Mouse (Mus musculus) intestine, embryonic 16.5 days (tissue): ENCODE data around the gene Trip12. TPM values are rescaled to one million over a fixed set of nuclear protein-coding genes. Genes with fewer than 3 reads are reported as not detected.
A peak's percentile ranks its signal among the peaks of the same experiment; 100 is the strongest.

Source experiments
- ATAC-seq: fragments of 200-750 bp; cut with Nextera tagmentation; 2 replicates; pipeline ENCODE4 v1.8.0; 2017; ENCODE audit warnings: moderate TSS enrichment, moderate library complexity
- H3K27ac ChIP-seq: fragments of 300-500 bp; sonication (generic); 2 replicates; pipeline ENCODE4 v1.5.1; 2014; ENCODE audit warnings: mild to moderate bottlenecking, low read length
- H3K27me3 ChIP-seq: fragments of 300-500 bp; sonication (generic); replicated peaks from 2 replicates; pipeline ENCODE4 v1.6.1; 2014; ENCODE audit warnings: low read length, control low read depth, mixed read lengths; ENCODE audit not compliant: control insufficient read depth, insufficient read depth
- H3K36me3 ChIP-seq: fragments of 300-500 bp; sonication (generic); 2 replicates; pipeline ENCODE4 v1.6.1; 2014; ENCODE audit warnings: low read length, control low read depth; ENCODE audit not compliant: control insufficient read depth, insufficient read depth
- H3K4me1 ChIP-seq: fragments of 300-500 bp; sonication (generic); 2 replicates; pipeline ENCODE4 v1.6.1; 2014; ENCODE audit warnings: low read length, control low read depth, mixed read lengths; ENCODE audit not compliant: control insufficient read depth, insufficient read depth
- H3K4me2 ChIP-seq: fragments of 300-500 bp; sonication (generic); 2 replicates; pipeline ENCODE4 v1.6.1; 2014; ENCODE audit warnings: low read depth, low read length, control low read depth
- H3K4me3 ChIP-seq: fragments of 300-500 bp; sonication (generic); 2 replicates; pipeline ENCODE4 v1.5.1; 2014; ENCODE audit warnings: mild to moderate bottlenecking, low read length
- H3K9ac ChIP-seq: fragments of 300-500 bp; sonication (generic); 2 replicates; pipeline ENCODE4 v1.6.1; 2014; ENCODE audit warnings: low read depth, low read length
- H3K9me3 ChIP-seq: fragments of 300-500 bp; sonication (generic); 2 replicates; pipeline ENCODE4 v1.6.1; 2016; ENCODE audit warnings: low read length, control low read depth; ENCODE audit not compliant: control insufficient read depth
- WGBS: fragments of 180-500 bp; shearing (Covaris S2); extraction: QIAGEN DNeasy Blood & Tissue Kit; methylation state at CpG from one replicate; pipeline ENCODE4 v1.1.7; 2014; 5-methylcytosine and 5-hydroxymethylcytosine counted together
- polyA plus RNA-seq: library from polyadenylated mRNA; unstranded; fragments of >200 nt; fragmentation: Nextera tagmentation; extraction: Ambion mirVana; gene quantifications from 2 replicates; pipeline ENCODE4 v1.2.1, GENCODE M21; 2015

The Trip12 gene
- polyA plus RNA-seq, 1 experiment from 2014 or later = 34.5 TPM

DNA sequence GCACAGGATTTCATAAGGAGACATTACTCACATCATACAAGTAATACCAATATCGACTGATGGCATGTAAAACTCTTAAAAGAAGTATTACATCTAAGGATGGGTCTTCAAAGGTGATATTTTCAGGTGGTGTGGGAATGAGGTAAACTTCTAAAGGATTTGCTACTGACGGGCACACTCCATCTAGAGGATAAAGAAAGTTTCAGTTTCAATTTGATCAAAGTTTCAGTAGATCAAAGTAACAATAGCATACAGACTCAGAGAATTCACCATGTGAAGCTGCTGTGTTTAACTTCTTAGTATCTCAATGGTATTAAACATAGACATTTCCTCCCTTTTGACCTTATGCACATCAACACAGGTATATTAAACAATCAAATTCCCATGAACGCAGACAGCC lies 98.2 kb downstream of the Trip12 start:
- no peaks in the 10 kb centered on the region for H3K27me3 ChIP-seq
- no peak overlapping the region for H3K27ac ChIP-seq
- H3K4me1 ChIP-seq = no peaks in the 10 kb centered on the region
- no peak overlapping the region for H3K4me2 ChIP-seq
- no peaks in the 10 kb centered on the region for H3K9me3 ChIP-seq
- 92% methylated on average over 3 of the region's 3 CpGs for WGBS
- peaks cover 6% of the 10 kb centered on the region for H3K36me3 ChIP-seq
- H3K9ac ChIP-seq = no peak overlapping the region
- H3K4me3 ChIP-seq = no peak overlapping the region
- ATAC-seq = no peak

DNA sequence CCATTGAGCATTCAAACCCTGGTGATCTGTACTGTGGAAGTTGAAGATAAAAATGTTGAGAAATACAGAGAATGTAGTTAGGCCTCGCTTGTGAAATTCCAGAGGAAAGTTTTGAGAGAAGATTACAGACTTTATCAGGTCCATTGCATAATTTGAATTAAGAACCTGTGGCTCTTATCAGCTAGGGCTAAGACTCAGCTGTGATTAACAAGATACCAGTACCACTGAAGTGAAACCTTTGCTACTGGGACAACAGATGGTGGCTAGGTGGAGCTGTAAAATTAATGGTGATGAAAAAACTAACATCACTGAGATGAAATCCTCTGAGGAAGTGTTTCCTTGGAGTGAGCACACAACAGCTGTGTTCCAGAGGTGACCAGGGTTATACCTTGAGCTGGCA lies 100.2 kb downstream of the Trip12 start:
- H3K4me2 ChIP-seq = no peak overlapping the region
- WGBS = 73% methylated on average over 1 of the region's 1 CpGs
- no peaks in the 10 kb centered on the region for H3K9me3 ChIP-seq
- H3K4me1 ChIP-seq = no peaks in the 10 kb centered on the region
- peak; percentile 89 for ATAC-seq
- H3K4me3 ChIP-seq = no peak overlapping the region
- H3K9ac ChIP-seq = no peak overlapping the region
- H3K36me3 ChIP-seq = peaks cover 10% of the 10 kb centered on the region
- H3K27me3 ChIP-seq = no peaks in the 10 kb centered on the region
- H3K27ac ChIP-seq = no peak overlapping the region

DNA sequence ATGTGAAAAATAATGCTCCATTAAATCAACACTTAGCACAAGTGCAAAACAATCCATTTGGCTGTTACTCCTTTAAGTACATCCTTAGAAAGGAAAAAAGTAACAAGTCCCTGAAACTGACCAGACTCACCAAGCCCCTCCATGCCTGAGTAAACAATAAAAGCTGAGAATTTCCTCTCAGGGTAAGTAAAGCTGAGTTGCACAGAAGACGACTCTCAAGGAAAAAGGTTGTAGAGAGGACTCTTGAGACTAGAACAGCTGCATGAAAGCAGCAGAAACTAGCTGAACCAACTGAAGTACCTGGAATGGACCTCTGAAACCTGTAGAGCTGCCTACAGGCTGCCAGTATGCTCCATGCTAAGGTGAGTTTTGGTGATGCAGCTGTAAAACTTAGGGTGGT lies 103.2 kb downstream of the Trip12 start:
- ATAC-seq = no peak
- WGBS = 43% methylated on average over 1 of the region's 1 CpGs
- H3K27ac ChIP-seq = no peak overlapping the region
- no peak overlapping the region for H3K9ac ChIP-seq
- H3K4me2 ChIP-seq = no peak overlapping the region
- H3K9me3 ChIP-seq = no peaks in the 10 kb centered on the region
- H3K27me3 ChIP-seq = no peaks in the 10 kb centered on the region
- H3K36me3 ChIP-seq = peaks cover 12% of the 10 kb centered on the region
- H3K4me3 ChIP-seq = no peak overlapping the region
- no peaks in the 10 kb centered on the region for H3K4me1 ChIP-seq

DNA sequence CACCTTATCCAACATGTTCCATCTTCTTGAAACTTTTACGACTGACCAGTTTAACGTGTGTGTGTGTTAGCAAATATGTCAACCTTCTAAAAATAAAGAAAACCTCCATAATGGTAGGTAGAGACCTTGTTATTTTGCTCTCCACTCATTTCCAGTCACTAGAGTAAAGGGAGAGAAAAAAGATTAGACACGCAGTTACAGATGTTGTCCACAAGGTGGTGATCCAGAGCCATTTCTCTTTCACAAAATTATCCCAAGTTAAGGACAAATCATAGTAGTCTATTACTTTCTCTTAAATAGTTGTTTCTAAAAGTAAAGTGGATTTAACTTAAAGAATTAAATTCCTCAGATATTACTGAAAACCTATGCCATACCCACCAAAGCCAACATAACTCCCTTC lies 106.5 kb downstream of the Trip12 start:
- Histone ChIP-seq H3K4me2 (no peak overlapping the region), H3K9ac (no peak overlapping the region), H3K27ac (no peak overlapping the region), H3K9me3 (no peaks in the 10 kb centered on the region), H3K27me3 (no peaks in the 10 kb centered on the region), H3K4me3 (no peak overlapping the region), H3K36me3 (peaks cover 6% of the 10 kb centered on the region; the same call in 1 of the 2 replicates), H3K4me1 (no peaks in the 10 kb centered on the region)
- 67% methylated on average over 3 of the region's 3 CpGs for WGBS
- no peak for ATAC-seq

DNA sequence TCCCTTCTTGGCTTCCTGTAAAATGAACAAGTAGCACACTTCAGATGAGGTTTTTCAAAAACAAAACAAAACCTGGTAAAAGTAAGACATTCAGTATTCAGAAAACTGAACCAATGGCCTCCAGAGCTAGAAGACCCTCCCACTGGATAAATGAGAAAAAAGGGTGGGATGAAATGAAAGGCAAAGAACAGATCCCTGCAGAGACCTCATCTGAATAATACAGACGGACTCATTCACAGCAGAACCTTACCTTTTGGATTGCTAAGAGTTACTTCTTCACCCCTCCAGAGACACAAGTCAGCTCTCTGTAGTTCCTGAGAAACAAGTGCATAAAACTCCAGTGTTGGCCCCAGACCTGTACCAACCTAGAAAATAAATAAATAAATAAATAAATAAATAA lies 108.6 kb downstream of the Trip12 start:
- 90% methylated on average over 1 of the region's 1 CpGs for WGBS
- Histone ChIP-seq H3K9me3 (no peaks in the 10 kb centered on the region), H3K36me3 (0 out of 2 replicates have a peak, but pooled peaks cover 2% of the 10 kb centered on the region), H3K9ac (no peak overlapping the region), H3K27me3 (no peaks in the 10 kb centered on the region), H3K4me2 (no peak overlapping the region), H3K4me3 (no peak overlapping the region), H3K4me1 (no peaks in the 10 kb centered on the region), H3K27ac (no peak overlapping the region)
- ATAC-seq = no peak

DNA sequence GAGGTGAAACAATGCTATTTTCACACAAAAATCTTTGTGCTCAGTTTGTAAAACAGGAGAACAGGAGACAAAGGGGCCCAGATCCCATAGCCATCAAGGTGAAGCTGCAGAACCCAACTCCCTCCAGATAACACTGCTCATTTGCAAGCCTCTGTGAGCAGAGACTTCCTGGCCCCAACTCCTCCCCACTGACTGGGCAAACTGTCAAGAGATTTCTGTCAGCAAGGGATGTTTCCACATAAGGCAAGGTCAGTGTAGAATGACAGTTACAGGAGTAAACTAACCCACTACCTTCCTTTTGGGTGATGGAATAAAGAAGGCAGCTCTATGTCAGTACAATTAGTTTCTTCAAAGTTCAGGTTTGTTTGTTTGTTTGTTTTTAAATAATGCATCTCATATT lies 117.5 kb downstream of the Trip12 start:
- Histone ChIP-seq H3K4me1 (no peaks in the 10 kb centered on the region), H3K27ac (no peak overlapping the region), H3K4me3 (no peak overlapping the region), H3K4me2 (no peak overlapping the region), H3K9me3 (no peaks in the 10 kb centered on the region), H3K36me3 (peaks cover 10% of the 10 kb centered on the region), H3K9ac (no peak overlapping the region), H3K27me3 (no peaks in the 10 kb centered on the region)
- no peak for ATAC-seq

DNA sequence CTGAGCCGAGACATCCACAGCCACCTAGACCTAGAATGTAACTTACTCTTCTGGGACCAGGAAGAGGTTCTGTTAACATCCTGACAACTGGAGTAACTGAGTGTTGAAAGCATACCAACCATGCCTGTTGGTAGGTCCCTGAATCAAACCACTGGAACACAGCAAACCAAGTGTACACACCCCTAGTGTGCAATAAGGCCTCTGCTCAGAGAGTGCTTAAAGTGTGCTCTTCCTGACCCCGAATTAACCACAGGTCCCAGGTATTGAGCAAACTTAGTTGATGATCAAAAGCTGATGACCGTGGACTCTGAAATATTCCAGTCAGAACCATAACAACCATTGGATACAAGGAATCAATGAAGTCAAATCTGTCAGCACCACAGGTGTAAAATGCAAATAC lies 117.9 kb downstream of the Trip12 start:
- 97% methylated on average over 3 of the region's 3 CpGs for WGBS
- no peak for ATAC-seq
- Histone ChIP-seq H3K9ac (no peak overlapping the region), H3K27ac (no peak overlapping the region), H3K4me2 (no peak overlapping the region), H3K4me3 (no peak overlapping the region), H3K36me3 (peaks cover 10% of the 10 kb centered on the region), H3K9me3 (no peaks in the 10 kb centered on the region), H3K4me1 (no peaks in the 10 kb centered on the region), H3K27me3 (no peaks in the 10 kb centered on the region)

DNA sequence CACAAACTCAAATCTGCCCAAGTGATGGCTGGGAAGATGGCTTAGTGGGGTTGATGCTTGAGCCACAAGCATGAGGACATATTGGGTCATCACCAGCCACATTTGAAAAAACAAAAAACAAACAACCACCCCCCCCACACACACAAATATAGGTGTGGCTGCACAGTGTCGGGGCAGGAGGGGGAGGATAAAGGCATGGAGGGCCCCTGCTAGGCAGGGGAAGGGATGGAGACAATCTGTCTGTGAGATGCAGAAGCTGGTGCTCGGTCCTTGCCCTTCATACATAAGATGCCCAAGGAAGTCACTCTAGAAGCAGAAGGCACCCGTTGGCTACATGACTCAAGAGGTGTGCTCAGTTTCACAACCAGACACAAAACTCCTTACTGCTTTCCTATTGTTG lies 118.4 kb downstream of the Trip12 start:
- 81% methylated on average over 3 of the region's 3 CpGs for WGBS
- Histone ChIP-seq H3K4me3 (no peak overlapping the region), H3K9me3 (no peaks in the 10 kb centered on the region), H3K4me2 (no peak overlapping the region), H3K27me3 (no peaks in the 10 kb centered on the region), H3K4me1 (no peaks in the 10 kb centered on the region), H3K36me3 (peaks cover 10% of the 10 kb centered on the region), H3K9ac (no peak overlapping the region), H3K27ac (no peak overlapping the region)
- ATAC-seq = peak; percentile 26; the same call in 1 of the 2 replicates

DNA sequence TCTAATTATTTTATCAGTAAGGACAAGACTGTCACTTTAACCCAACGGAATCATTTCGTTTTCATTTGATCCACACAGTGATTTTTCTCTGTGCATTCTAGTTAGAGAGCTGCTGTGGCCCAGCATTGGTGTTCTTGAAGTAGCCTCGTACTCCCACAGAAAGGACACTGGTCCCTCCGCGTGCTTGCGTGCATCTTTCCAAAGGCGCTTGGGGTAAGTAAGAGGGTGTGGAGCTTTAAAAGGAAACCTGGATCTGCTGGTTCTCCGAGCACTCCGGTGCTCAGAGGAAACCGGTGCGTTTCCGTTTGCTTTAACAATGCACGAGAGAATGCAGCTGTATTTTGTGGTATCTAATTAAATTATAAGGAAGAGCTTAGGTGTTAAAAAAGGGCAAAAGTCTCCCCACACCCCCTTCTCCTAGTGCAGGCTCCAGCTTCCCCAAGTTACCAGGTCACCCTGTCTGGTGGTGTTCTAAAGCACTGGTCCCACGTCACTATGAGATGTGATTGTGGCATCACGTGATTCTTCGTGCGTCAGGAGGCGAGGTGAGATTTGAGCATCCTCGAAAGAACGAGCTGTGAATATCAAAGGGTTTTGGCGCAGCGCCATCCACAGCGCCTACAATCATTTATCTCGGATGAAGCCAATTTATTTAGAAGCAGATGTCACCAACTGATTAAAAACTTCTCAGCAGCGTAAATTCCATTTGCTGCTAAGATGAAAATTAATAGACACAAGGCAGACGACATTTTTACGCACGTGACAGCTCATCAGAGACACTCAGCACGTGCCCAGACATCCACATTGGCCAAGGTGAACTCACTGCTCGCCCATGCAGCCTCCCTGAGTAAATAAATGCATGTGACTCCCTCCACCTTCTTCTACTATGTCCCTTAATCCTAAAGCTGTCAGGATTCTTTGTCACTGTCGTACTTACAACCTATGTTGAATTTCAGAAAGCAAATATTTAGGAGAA lies 130.2 kb downstream of the Trip12 start:
- 12% methylated on average over 31 of the region's 31 CpGs for WGBS
- Histone ChIP-seq H3K27me3 (no peaks in the 10 kb centered on the region), H3K4me1 (0 out of 2 replicates have a peak, but pooled peaks cover 4% of the 10 kb centered on the region), H3K27ac (no peak overlapping the region), H3K36me3 (no peaks in the 10 kb centered on the region), H3K4me2 (peak overlapping the region; percentile 7), H3K4me3 (no peak overlapping the region), H3K9me3 (no peaks in the 10 kb centered on the region), H3K9ac (no peak overlapping the region)
- no peak for ATAC-seq
